Mouse (Mus musculus): ENCODE data around the gene Gcnt2.

DNA sequence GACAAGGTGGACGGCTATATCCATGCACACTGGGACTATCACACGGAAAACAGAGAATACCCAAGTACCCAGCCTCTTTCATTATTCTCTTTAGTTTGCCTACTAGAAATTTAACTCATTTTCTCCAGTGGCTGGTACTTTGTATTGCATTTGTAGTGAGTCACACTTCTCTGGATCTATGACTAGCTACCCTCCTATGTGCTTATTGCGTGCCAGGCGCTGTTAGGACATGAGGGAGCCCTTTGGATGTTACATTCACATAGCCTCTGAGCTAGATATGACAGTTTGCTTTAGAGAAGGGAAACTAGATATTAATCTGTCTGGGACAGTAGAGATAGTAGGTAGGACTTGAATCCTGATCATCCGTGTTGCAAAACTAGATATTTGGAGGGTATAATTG is 126.5 kb downstream of the Gcnt2 start:
- TF ChIP-seq CTCF (IDR thresholded peaks at IDR 0.05; ENCODE audit: low read depth) (no peak), EP300 (optimal IDR thresholded peaks at IDR 0.05) (no peak)

Measured in stomach, postnatal 0 days (tissue).